Mouse (Mus musculus) bone marrow macrophage, adult 2 months (primary cell): Measurements from ENCODE around the gene Proz.

Experiments used
- CTCF ChIP-seq: IDR thresholded peaks from 2 replicates; pipeline ENCODE4 v1.5.1; 2012; ENCODE audit warnings: low read depth, mild to moderate bottlenecking, low read length, moderate library complexity
- POLR2A ChIP-seq: IDR thresholded peaks from 2 replicates; pipeline ENCODE4 v1.6.1; 2012; ENCODE audit warnings: mild to moderate bottlenecking, low read depth, low read length, borderline replicate concordance

- TF ChIP-seq CTCF (no peak), POLR2A (no peak)
These were observed 38.9 kb upstream of the Proz start for GRCm38 (mm10) chr8:13021830-13022229.
